Mouse (Mus musculus) heart, postnatal 36 days (tissue): ENCODE data around the gene Arf4. TPM values are rescaled to one million over a fixed set of nuclear protein-coding genes. Genes with fewer than 3 reads are reported as not detected.
"Not testable (repeated sequence)": the region's sequence is repeated elsewhere in the genome, so short reads cannot be mapped to it uniquely, and the experiment has no call there.

ENCODE experiments used
- DNase-seq, 2 experiments: peaks; one replicate each; pipeline ENCODE4 v3.0.0; 2021 to 2022
- intact Hi-C: fragments of 180-260 bp; cut with DNase I; formaldehyde crosslinking; loops from one replicate; pipeline ENCODE4 v1.15.1; 2025
- total RNA-seq, 2 experiments: library from RNA; stranded (reverse); gene quantifications; 2 replicates each; pipeline ENCODE4 v1.2.3; 2021

Arf4 gene
- total RNA-seq, 2 experiments from 2014 or later: 66.7 to 78.0 TPM

DNA sequence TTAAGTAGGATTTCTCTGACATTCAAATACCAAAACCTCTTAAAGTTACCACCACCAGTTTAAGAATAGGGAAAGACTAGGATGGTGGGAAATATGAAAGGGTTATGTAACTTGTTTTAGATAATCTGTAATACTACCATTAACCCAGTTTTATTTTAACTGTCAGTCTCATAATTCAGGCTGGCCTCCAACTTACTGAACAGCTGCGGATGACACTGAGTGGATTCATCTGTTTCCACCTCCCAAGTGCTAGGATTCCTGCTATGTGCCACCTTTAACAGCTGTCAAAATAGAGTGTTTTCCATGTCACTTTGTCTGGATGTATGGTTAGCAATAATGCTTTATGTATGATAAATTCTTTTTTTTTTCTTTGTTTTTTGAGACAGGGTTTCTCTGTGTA, 22.4 kb downstream of the Arf4 start:
- no peak for DNase-seq
- intact Hi-C loops: no loop called here

DNA sequence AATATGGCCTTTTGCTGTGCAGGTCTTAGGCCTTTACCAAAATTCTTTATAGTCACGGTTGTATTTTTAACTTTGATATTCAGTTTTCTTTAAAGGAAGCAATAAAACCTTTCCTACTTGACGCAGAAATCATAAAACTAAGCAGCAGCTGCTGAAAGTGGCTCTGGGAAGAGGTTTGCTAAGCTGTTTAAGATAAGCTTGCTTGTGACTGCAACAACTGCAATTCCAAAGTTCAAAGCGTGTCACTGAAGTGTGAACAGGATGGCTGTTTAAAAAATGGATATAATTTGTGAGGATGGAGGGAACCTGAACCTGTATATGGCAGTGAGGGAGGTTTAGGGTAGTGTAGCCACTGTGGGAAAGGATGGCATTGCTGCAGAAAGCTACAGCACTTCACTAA, 24.1 kb downstream of the Arf4 start:
- intact Hi-C loops: no loop called here
- DNase-seq: no peak

- no peak for DNase-seq
- intact Hi-C loops: no loop called here
Measured at GRCm38 (mm10) chr14:26662488-26662887, 24.6 kb downstream of the Arf4 start.

DNA sequence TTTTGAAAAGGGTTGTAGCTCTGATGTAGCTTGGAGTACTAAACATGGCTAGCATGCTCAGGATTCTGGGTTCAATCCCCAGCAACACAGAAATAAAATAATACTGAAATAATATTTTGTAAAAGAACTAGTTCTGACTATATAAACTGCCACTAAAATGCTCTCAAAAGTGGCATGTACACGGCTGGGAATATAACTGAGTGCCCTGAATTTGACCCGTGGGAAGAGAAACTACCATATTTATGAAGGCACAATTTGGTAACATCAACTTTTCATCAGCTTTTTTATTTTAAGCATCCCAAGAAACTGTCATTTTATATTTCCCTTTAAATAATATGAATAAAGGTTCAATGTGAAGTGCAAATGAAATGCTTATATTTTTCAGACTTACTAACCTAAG, 26.0 kb downstream of the Arf4 start:
- intact Hi-C loops: no loop called here
- DNase-seq: no peak

- DNase-seq: no peak
- intact Hi-C loops: loop anchor here (1.0 to 5.0 kb wide), 2 partner anchors 29 to 136 kb away; partner anchors contain the start of gene Slmap
Measured at GRCm38 (mm10) chr14:26667991-26668370, 30.1 kb downstream of the Arf4 start.

DNA sequence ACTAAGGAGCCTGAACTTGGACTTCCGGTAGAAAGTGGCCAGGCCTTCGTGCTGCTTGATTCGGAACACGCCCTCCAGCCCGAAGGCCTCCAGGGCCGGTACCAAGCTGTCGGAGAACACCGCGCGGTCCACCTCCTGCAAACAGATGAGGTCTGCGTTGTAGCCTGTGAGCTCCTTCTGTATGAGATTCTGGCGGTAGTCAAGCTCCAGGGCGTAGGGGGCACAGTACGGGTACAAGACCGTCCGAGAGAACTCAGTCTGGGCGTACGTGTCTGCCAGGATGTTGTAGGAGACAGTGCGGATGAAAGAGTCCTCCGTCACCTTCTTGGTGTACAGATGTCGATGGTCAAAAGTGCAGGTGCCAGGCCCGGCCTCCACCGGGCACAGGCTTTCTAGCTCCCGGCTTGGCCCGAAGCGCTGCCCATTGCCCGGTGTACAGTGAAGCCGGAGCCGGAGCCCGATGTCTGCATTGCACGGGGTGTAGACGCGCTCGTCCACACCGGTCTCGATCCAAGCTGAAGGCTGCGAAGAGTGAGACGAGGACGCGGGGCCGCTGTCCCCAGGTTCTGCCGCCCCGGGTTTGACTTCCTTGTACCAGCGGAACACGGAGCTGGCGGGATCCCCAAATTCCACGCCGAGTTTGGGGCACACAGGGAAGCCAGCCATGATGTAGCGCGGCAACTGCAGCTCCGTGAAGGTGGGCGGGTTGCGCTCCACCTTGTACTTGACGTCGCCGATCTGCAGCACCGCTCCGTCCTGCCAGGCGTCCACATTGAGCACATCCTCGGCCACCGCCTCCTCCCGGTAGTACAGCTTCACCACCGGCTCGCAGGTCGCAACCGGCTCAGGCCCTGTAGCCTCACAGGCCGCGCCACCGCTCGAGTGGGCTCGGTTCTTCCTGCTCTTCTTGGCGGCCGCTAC, 30.8 kb downstream of the Arf4 start:
- peak; percentile 18 to 29 for DNase-seq
- intact Hi-C loops: loop anchor here (1.0 to 5.0 kb wide), 2 partner anchors 29 to 136 kb away; partner anchors contain the start of gene Slmap

GRCm38 (mm10) chr14:26669292-26670073, 31.6 kb downstream of the Arf4 start, which contains the start of gene Pde12:
Pde12 (minus strand) TSS chr14:26669883.
- DNase-seq: peak; percentile 88 to 96
- intact Hi-C loops: loop anchor here (5.0 kb wide), 1 partner anchor 137 kb away; the partner anchor contains the start of gene Slmap

GRCm38 (mm10) chr14:26670964-26671363, 33.1 kb downstream of the Arf4 start:
- DNase-seq: no peak
- intact Hi-C loops: no loop called here

GRCm38 (mm10) chr14:26671870-26672615, 34.2 kb downstream of the Arf4 start:
- intact Hi-C loops, DNase-seq: not testable (repeated sequence)

GRCm38 (mm10) chr14:26674476-26675169, 36.7 kb downstream of the Arf4 start:
- DNase-seq, intact Hi-C loops: not testable (repeated sequence)

DNA sequence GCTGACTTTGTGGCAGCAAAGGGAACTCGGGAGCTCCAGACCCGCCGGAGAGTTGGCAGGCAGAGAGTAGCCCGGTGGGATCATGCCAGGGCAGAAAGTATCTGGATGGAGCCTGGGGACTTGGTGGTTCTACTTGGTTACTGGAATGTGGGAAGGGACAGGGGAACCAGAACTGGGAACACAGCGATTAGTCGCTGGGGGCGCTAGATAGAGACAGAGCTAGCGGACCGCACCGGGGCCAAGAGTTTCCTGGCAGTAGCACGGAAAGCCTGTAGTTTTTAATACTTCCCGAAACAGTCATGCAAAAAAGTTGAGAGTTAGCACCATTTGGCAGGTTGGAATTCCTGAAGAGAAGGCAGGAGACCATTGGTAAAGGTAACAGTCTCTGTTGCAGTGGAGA, 37.5 kb downstream of the Arf4 start:
- peak; percentile 20 to 36 for DNase-seq
- intact Hi-C loops: no loop called here

GRCm38 (mm10) chr14:26675791-26676190, 37.9 kb downstream of the Arf4 start:
- intact Hi-C loops: no loop called here

DNA sequence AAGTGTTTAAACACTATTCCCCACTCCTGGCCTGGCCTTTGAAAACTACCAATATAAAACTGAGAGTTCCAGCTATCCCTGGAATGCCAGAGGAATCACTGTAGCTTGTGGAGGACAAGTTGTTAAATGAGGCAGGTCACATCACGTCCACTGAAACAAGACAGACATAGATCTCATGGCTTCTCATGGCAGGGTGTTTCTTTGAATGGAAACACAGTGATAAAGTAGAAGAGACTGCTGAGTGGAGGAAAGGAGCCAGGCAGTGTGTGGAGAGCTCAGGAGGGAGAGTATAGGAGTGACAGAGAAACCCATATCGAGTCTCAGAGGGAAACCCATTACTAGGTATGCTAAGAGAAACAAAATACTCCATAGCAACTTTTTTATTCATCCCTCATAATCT, 52.9 kb downstream of the Arf4 start:
- intact Hi-C loops: no loop called here
- DNase-seq: no peak

More at GRCm38 (mm10) chr14:26675791-26676190, 37.9 kb downstream of the Arf4 start:
- DNase-seq: no peak

- DNase-seq: no peak
- intact Hi-C loops: no loop called here
Measured at GRCm38 (mm10) chr14:26691363-26691762, 53.5 kb downstream of the Arf4 start.

- intact Hi-C loops: no loop called here
- no peak for DNase-seq
Measured at GRCm38 (mm10) chr14:26692974-26693373, 55.1 kb downstream of the Arf4 start, which contains the start of gene Dnah12. Dnah12 (plus strand) TSS chr14:26693274.

DNA sequence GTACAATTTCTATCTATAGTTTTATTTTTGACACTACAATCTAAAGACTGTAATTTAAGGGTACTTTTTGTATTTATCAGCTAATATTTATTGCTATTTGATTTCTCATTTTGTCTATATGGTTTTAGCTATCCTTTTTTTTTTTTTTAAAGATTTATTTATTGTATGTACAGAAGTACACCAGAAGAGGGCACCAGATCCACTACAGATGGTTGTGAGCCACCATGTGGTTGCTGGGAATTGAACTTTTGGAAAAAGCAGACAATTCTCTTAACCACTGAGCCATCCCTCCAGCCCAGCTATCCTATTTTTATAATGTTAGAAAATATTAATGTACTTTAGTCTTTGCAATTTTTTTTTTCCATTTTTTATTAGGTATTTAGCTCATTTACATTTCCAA, 60.0 kb downstream of the Arf4 start:
- intact Hi-C loops: no loop called here
- DNase-seq: no peak

DNA sequence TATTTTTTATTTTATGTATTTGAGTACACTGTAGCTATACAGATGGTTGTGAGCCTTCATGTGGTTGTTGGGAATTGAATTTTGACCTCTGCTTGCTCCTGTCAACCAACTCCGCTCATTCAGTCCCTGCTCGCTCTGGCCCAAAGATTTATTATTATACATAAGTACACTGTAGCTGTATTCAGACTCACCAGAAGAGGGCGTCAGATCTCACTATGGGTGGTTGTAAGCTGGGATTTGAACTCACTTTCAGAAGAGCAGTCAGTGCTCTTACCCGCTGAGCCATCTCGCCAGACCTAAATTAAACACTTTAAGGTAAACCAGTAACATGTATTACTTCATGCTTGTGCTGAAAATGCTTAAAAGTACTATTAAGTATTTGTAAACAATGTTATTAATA, 67.4 kb downstream of the Arf4 start:
- intact Hi-C loops, DNase-seq: not testable (repeated sequence)
